Mouse (Mus musculus): ENCODE data around the gene Cfap52. TPM values are rescaled to one million over a fixed set of nuclear protein-coding genes. Genes with fewer than 3 reads are reported as not detected.

The Cfap52 gene
- total and polyA plus RNA-seq, 3 experiments = not detected

- no peak for DNase-seq (ENCODE audit: low spot score)
- TF ChIP-seq TAL1 (conservative IDR thresholded peaks at IDR 0.05; ENCODE audit: low read depth, low read length) (no peak), CTCF (IDR thresholded peaks at IDR 0.05; ENCODE audit: low read depth, low read length) (no peak), POLR2AphosphoS5 (IDR thresholded peaks at IDR 0.05; ENCODE audit: insufficient replicate concordance, low read depth, low read length) (no peak), GATA1 (IDR thresholded peaks at IDR 0.05; ENCODE audit: borderline replicate concordance, low read length) (no peak), GATA2 (IDR thresholded peaks at IDR 0.05; ENCODE audit: borderline replicate concordance, low read depth, low read length) (no peak)
- H3K27me3 ChIP-seq (ENCODE audit: insufficient read depth, low read length) = no peaks in the 10 kb centered on the region
- peaks cover 73% of the 10 kb centered on the region for H3K36me3 ChIP-seq (replicated peaks)
- no peaks in the 10 kb centered on the region for H3K9me3 ChIP-seq (replicated peaks)
- H3K4me1 ChIP-seq (ENCODE audit: insufficient read depth, low read depth, low read length) = 0 out of 2 replicates have a peak, but pooled peaks cover 3% of the 10 kb centered on the region
- no peak overlapping the region for H3K4me3 ChIP-seq (ENCODE audit: low read depth, low read length)
- ATAC-seq (ENCODE audit: extremely low read depth, insufficient number of reproducible peaks, low FRiP score, poor library complexity, severe bottlenecking) = no peak
Observed at GRCm38 (mm10) chr11:67973225-67973624, 7.8 kb upstream of the Cfap52 start.

- DNase-seq (ENCODE audit: low spot score) (no peak), ATAC-seq (ENCODE audit: extremely low read depth, insufficient number of reproducible peaks, low FRiP score, poor library complexity, severe bottlenecking) (no peak)
- peaks cover 70% of the 10 kb centered on the region for H3K36me3 ChIP-seq (replicated peaks)
- no peaks in the 10 kb centered on the region for H3K9me3 ChIP-seq (replicated peaks)
- peaks cover 8% of the 10 kb centered on the region for H3K4me1 ChIP-seq (ENCODE audit: insufficient read depth, low read depth, low read length)
- no peaks in the 10 kb centered on the region for H3K27me3 ChIP-seq (ENCODE audit: insufficient read depth, low read length)
- no peak overlapping the region for H3K4me3 ChIP-seq (ENCODE audit: low read depth, low read length)
- TF ChIP-seq TAL1 (conservative IDR thresholded peaks at IDR 0.05; ENCODE audit: low read depth, low read length) (no peak), CTCF (IDR thresholded peaks at IDR 0.05; ENCODE audit: low read depth, low read length) (no peak), POLR2AphosphoS5 (IDR thresholded peaks at IDR 0.05; ENCODE audit: insufficient replicate concordance, low read depth, low read length) (no peak), GATA1 (IDR thresholded peaks at IDR 0.05; ENCODE audit: borderline replicate concordance, low read length) (no peak), GATA2 (IDR thresholded peaks at IDR 0.05; ENCODE audit: borderline replicate concordance, low read depth, low read length) (no peak)
Observed at GRCm38 (mm10) chr11:67972606-67973005, 7.2 kb upstream of the Cfap52 start.

DNA sequence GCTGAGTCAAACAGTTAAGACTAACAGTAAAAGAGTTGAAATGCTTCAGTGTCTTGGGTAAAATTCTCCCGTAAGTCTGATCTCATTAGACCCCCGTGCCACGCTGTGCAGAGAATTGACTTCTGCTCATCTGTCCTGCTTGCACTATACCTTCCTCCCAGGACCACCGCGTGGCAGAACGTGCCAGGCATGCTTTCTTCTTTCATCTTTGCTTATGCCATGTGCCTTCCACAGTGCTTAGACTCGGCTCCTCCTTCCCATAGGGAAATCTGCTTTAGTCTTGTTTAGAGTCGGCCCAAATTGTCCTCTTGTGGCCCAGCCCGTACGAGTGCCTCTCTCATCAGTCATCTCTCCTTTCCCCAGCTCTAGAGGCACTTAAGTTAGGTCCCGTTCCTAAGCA is 2.4 kb upstream of the Cfap52 start:
- Histone ChIP-seq H3K27me3 (ENCODE audit: insufficient read depth, low read length) (no peaks in the 10 kb centered on the region), H3K4me3 (ENCODE audit: low read depth, low read length) (0 out of 2 replicates have a peak overlapping the region, but pooled peaks have one; percentile 20)
- no peak for DNase-seq (ENCODE audit: low spot score)

GRCm38 (mm10) chr11:67965905-67966878 is 741 bp upstream of the Cfap52 start, which contains the start of gene Stx8:
Stx8 (plus strand) TSS chr11:67966193.
- ATAC-seq (ENCODE audit: extremely low read depth, insufficient number of reproducible peaks, low FRiP score, poor library complexity, severe bottlenecking) = peak; percentile 84
- no peak for TF ChIP-seq TAL1 (conservative IDR thresholded peaks at IDR 0.05; ENCODE audit: low read depth, low read length)
- TF ChIP-seq GATA2 (IDR thresholded peaks at IDR 0.05; ENCODE audit: borderline replicate concordance, low read depth, low read length) = no peak
- no peaks in the 10 kb centered on the region for H3K27me3 ChIP-seq (ENCODE audit: insufficient read depth, low read length)

More for the DNA sequence above, 2.4 kb upstream of the Cfap52 start:
- Histone ChIP-seq H3K9me3 (replicated peaks) (no peaks in the 10 kb centered on the region), H3K4me1 (ENCODE audit: insufficient read depth, low read depth, low read length) (peaks cover 18% of the 10 kb centered on the region), H3K36me3 (replicated peaks) (peaks cover 38% of the 10 kb centered on the region)
- TF ChIP-seq GATA2 (IDR thresholded peaks at IDR 0.05; ENCODE audit: borderline replicate concordance, low read depth, low read length) = no peak
- TF ChIP-seq POLR2AphosphoS5 (IDR thresholded peaks at IDR 0.05; ENCODE audit: insufficient replicate concordance, low read depth, low read length) = no peak
- no peak for TF ChIP-seq GATA1 (IDR thresholded peaks at IDR 0.05; ENCODE audit: borderline replicate concordance, low read length)
- no peak for TF ChIP-seq CTCF (IDR thresholded peaks at IDR 0.05; ENCODE audit: low read depth, low read length)
- TF ChIP-seq TAL1 (conservative IDR thresholded peaks at IDR 0.05; ENCODE audit: low read depth, low read length) = no peak
- ATAC-seq (ENCODE audit: extremely low read depth, insufficient number of reproducible peaks, low FRiP score, poor library complexity, severe bottlenecking) = no peak

GRCm38 (mm10) chr11:67964110-67964509 is 1.3 kb downstream of the Cfap52 start:
- no peak overlapping the region for H3K4me3 ChIP-seq (ENCODE audit: low read depth, low read length)
- H3K4me1 ChIP-seq (ENCODE audit: insufficient read depth, low read depth, low read length) = peaks cover 18% of the 10 kb centered on the region
- DNase-seq (ENCODE audit: low spot score) (no peak), ATAC-seq (ENCODE audit: extremely low read depth, insufficient number of reproducible peaks, low FRiP score, poor library complexity, severe bottlenecking) (no peak)
- H3K27me3 ChIP-seq (ENCODE audit: insufficient read depth, low read length) = no peaks in the 10 kb centered on the region; the same call in 1 of the 2 replicates
- TF ChIP-seq TAL1 (conservative IDR thresholded peaks at IDR 0.05; ENCODE audit: low read depth, low read length) = no peak
- no peak for TF ChIP-seq GATA2 (IDR thresholded peaks at IDR 0.05; ENCODE audit: borderline replicate concordance, low read depth, low read length)
- TF ChIP-seq CTCF (IDR thresholded peaks at IDR 0.05; ENCODE audit: low read depth, low read length) = no peak
- TF ChIP-seq GATA1 (IDR thresholded peaks at IDR 0.05; ENCODE audit: borderline replicate concordance, low read length) = no peak
- no peak for TF ChIP-seq POLR2AphosphoS5 (IDR thresholded peaks at IDR 0.05; ENCODE audit: insufficient replicate concordance, low read depth, low read length)
- H3K36me3 ChIP-seq (replicated peaks) = peaks cover 6% of the 10 kb centered on the region
- no peaks in the 10 kb centered on the region for H3K9me3 ChIP-seq (replicated peaks)

More at GRCm38 (mm10) chr11:67965905-67966878, 741 bp upstream of the Cfap52 start, which contains the start of gene Stx8:
- Histone ChIP-seq H3K36me3 (replicated peaks) (peaks cover 26% of the 10 kb centered on the region), H3K9me3 (replicated peaks) (no peaks in the 10 kb centered on the region), H3K4me3 (ENCODE audit: low read depth, low read length) (peak within 1 kb of the TSS; percentile 88), H3K4me1 (ENCODE audit: insufficient read depth, low read depth, low read length) (peaks cover 18% of the 10 kb centered on the region)
- peak; percentile 64 for DNase-seq (ENCODE audit: low spot score)

DNA sequence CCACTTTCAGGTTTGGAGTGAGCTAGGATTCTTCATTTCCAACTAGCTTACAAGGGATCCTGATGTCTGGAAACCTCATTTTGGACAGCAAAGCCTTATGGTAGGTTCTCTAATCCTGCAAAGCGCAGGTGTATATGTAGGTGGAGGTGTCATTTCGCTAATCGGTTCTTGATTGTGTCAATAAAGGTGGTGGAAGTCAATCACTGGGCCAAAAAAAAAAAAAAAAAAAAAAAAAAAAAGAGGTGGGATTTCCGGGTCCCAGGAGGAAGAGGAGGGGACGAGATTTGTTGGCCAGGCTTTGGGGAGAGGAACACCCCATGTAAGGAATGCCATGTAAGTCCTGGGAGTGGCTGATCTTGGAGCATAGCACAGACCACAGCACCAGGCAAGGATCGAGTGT is 11.0 kb downstream of the Cfap52 start:
- no peak for DNase-seq (ENCODE audit: low spot score)
- Histone ChIP-seq H3K4me3 (ENCODE audit: low read depth, low read length) (no peak overlapping the region), H3K36me3 (replicated peaks) (no peaks in the 10 kb centered on the region), H3K27me3 (ENCODE audit: insufficient read depth, low read length) (no peaks in the 10 kb centered on the region), H3K9me3 (replicated peaks) (no peaks in the 10 kb centered on the region), H3K4me1 (ENCODE audit: insufficient read depth, low read depth, low read length) (no peaks in the 10 kb centered on the region)
- ATAC-seq (ENCODE audit: extremely low read depth, insufficient number of reproducible peaks, low FRiP score, poor library complexity, severe bottlenecking) = no peak
- TF ChIP-seq TAL1 (conservative IDR thresholded peaks at IDR 0.05; ENCODE audit: low read depth, low read length) (no peak), POLR2AphosphoS5 (IDR thresholded peaks at IDR 0.05; ENCODE audit: insufficient replicate concordance, low read depth, low read length) (no peak), GATA2 (IDR thresholded peaks at IDR 0.05; ENCODE audit: borderline replicate concordance, low read depth, low read length) (no peak), CTCF (IDR thresholded peaks at IDR 0.05; ENCODE audit: low read depth, low read length) (no peak), GATA1 (IDR thresholded peaks at IDR 0.05; ENCODE audit: borderline replicate concordance, low read length) (no peak)
